Mouse (Mus musculus): ENCODE results near the gene Ston2. TPM values are rescaled to one million over a fixed set of nuclear protein-coding genes. Genes with fewer than 3 reads are reported as not detected.

Ston2 gene
- total RNA-seq, 2 experiments from 2014 or later, result 4.9 to 10.2 TPM

- no peak for DNase-seq
These were observed 127.4 kb downstream of the Ston2 start for GRCm38 (mm10) chr12:91660640-91661417.

- DNase-seq, result peak; percentile 52 to 56
These were observed 133.6 kb downstream of the Ston2 start for GRCm38 (mm10) chr12:91654399-91655122.

- no peak for DNase-seq
These were observed 139.8 kb downstream of the Ston2 start for GRCm38 (mm10) chr12:91648426-91648825.

GRCm38 (mm10) chr12:91645361-91646123, 142.6 kb downstream of the Ston2 start:
- DNase-seq, result no peak

GRCm38 (mm10) chr12:91643221-91643620, 145.0 kb downstream of the Ston2 start:
- DNase-seq, result no peak

DNA sequence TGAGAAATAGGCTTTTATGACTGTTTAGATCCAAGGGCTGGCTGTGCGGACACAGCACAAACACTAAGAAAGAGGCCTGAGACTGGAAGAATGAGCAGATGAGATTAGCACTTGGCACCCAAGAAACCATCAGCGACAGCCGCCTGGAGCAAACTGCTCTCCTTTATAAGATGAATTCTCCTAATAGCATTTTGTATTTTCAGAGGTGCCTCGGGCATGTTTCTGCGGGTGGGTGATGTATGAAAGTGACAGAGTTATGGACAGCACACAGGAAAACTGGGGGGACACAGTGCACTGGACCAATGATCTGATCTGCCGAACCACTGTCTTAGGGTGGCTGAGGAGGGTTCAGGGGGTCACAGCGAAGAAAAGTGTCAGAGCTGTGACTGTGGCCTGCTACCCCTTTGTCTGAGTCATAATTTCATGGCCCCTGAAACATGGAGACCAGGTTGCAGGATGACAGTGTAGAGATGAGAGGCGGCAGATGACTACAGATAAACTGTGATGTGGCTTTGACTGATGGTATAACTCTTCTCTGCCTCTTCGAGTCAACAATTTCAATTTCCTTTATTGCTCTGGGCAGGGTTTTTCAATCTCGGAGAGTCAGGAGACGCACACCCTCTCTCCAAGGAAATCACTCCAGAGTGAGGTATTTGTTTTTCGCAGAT, 145.6 kb downstream of the Ston2 start:
- no peak for DNase-seq

DNA sequence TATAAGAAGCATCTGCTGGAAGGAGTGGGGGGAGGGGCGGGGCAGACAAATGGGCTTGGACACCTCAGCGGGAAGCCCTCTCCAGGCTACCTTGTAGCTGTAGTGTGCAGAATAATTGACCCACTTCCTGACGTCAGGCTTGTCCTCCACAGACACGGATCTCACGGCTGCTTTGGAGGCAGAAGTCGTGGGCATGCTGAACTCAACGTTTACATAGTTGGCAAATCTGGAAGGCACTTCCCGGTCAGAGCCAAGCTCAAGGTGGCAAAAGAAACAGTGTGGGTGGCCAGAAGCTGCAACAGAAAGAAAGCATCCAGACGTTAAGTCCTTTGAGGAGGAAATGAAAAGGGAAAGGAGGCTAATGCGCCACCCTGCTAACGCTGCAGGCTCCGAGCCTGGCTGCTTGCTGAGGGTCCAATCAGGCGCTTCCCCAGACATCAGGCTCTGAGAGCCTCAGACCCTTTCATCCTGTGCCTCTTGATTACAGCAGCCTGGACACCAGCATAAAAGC, 146.5 kb downstream of the Ston2 start:
- DNase-seq, result peak; percentile 15 to 43

DNA sequence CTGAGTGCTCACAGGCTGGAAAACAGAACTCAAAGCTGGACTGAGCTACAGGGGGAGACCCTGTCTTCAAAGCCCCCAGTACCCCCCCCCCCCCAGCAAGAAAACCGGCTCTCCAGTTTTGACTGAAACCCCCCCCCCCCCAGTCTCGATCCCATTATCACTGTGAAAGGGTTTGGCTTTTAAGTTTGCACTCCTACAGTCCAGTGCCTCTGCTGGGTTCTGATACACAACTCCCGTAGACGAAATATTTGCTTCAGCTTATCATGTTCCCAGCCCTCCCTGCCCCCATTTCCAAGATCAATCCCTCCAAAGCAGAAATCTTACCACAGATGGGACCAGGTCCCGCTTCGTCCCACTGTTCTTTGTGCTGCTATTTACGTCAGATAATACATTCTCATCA, 147.1 kb downstream of the Ston2 start:
- DNase-seq, result no peak

DNA sequence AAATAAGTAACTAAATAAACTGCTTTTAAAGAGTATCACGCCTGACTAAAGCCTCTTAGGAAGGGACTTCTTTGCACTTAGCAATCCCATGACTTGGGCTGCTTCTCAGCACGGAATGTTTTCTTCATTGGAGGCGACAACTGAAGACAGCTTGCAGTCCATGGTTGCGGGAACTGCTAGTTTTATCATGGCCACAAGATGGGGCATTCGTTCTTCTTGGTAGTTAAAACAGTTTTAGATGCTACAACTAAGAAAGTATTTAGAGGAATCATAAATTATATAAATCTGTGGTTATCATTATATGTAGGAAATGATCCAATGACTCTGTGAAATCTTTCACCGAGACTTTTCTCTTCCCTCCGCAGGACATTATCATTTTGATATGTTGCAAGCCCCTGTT, 147.5 kb downstream of the Ston2 start:
- peak; percentile 46 to 65 for DNase-seq

GRCm38 (mm10) chr12:91638351-91638750, 149.8 kb downstream of the Ston2 start:
- peak in 1 of 2 experiments; percentile 19 for DNase-seq

DNA sequence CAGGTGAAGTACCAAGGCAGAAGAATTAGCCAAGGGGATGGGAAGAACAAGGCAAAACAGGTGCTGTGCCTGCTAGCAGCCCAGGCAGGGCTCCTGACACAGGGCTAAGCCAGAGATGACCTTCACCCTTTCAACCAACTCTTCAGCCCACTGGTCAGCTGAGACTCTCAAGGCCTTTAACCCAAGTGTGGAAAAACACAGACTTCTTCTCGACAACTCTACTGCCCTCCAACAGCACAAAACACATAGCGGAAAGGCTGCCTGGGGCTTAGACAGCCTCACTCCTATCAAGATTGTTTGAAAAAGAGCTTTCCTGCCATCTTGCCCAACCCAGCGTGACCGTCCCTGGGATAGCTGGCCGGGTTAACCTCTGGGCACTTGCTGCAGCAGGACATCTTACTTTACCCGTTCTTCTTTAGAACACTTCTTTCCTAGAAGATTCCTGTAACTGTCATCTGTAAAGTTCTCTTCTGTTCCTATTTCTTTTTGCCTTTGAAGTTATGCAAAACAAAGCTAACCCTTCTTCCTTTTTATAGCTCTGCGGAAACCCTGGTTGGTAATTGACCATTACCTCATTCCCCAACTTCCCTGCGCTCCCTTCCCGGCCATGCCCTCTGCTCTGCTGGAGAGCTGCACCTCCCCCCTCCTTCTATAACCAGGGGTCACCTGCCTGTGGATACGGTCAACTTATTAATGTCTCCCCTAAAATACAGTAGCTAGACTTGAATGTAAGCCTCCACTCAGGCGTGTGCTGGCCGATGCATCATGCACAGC, 150.9 kb downstream of the Ston2 start:
- peak in 1 of 2 experiments; percentile 7 for DNase-seq

DNA sequence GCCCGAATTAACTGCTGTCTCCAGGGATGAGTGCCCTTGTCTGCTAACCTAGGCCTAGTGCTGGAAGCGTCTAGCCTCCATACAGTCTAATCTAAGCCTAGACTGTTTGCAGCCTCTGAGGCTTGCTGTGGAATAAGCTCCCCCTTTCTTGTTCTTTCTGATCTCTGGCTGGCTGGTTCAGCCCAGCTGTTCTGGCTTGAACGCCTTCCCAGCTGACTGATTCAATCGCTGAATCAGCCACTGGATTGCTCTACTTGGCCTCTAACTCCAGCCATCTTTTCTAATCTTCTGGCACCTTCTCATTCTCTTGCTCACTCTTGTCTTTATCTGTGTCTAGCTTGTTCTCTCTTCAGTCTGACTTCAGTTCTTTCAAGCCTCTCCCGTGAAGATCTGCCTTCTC, 161.7 kb downstream of the Ston2 start:
- peak in 1 of 2 experiments; percentile 23 for DNase-seq

DNA sequence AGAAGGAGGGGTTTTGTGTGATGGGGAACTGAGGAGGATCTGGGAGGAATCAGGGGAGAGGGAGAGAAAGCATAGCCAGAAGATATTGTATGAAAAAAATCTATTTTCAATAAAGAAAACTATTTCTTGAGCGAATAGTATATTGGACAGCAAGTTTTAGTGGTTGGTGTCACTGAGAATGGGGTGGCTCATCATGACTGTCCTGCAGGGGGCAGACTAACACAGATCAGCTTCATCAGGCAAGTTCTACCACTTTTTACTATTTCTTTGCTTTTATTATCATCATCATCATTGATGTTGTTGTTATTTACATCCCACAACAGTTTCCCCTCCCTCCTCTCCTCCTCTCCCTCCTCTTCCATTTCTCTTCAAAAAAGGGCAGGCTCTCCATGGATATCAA, 163.2 kb downstream of the Ston2 start:
- DNase-seq, result peak; percentile 44 to 64

GRCm38 (mm10) chr12:91609425-91609824, 178.8 kb downstream of the Ston2 start:
- DNase-seq, result no peak

GRCm38 (mm10) chr12:91607678-91608077, 180.5 kb downstream of the Ston2 start:
- no peak for DNase-seq

DNA sequence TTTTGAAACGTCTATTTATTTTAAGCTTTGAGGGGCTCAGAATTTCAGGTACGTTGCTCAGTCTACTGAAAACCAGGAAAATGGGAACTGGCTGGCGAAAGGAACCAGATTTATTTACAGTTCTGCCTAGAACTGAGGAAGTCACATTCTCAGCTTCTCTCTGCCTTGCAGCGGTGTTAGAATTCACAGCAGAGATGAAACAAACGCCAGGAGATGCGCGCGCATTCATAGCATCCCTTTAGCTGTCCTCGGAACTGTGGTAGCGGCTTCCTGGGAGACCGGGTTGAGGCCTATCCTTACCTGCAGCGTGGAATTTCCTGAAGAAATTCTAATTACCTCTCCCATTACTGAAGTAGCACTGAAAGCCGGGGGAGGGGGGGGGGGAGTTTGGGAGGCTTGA, 181.5 kb downstream of the Ston2 start:
- DNase-seq, result no peak

DNA sequence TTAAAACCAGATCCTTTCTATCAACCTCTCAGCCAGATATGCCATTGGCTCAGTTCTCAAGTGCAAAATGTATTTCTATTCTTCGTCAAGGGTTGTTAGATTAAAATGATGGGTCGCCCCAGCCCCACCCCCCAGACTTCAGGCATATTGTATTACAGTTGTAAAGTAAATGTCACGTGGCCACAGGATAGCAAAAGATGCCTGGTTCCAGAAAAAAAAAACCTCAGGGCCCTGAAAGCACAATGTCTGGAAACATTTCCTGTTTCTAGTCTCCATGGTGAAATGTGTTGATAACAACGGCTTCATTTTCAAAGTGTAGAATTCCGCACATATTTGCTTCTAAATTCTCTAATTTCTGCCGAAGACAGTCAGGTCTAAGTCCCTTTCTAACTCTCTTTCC, 183.6 kb downstream of the Ston2 start:
- DNase-seq, result no peak

DNA sequence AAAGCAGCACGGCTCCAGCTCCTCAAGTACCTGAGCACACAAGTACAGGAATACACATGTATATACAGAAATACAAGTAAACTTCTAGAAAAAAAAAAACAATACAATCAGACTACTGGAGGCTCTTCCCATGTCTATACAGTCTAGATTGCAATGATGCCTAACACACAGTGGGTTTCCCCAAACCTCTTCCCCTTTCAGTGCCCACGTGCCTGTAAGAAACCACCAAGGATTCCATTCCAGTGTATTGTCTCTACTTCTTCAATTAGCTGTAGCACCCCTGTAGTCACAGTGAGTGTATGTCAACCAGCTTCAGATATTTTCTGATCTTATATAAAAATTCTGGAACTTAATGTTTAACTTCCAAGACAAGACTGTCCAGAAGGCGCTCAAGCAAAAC, 196.1 kb downstream of the Ston2 start:
- no peak for DNase-seq

GRCm38 (mm10) chr12:91591191-91591590, 197.0 kb downstream of the Ston2 start:
- no peak for DNase-seq

- peak; percentile 59 to 64 for DNase-seq
These were observed 197.5 kb downstream of the Ston2 start for GRCm38 (mm10) chr12:91590716-91591115.

Measured in adrenal gland, postnatal 36 days (tissue).